Mouse (Mus musculus) liver, embryonic 14.5 days (tissue): ENCODE data around the gene Trim2.
A peak's percentile ranks its signal among the peaks of the same experiment; 100 is the strongest.

Source experiments
- CTCF ChIP-seq: IDR thresholded peaks from 2 replicates; pipeline ENCODE4 v1.5.1; 2016; ENCODE audit warnings: antibody characterized with exemption, low read depth, control low read depth
- EP300 ChIP-seq: IDR thresholded peaks from 2 replicates; pipeline ENCODE4 v1.6.1; 2016; ENCODE audit warnings: antibody characterized with exemption, low read depth

- TF ChIP-seq CTCF (peak; percentile 73), EP300 (no peak)
Observed at GRCm38 (mm10) chr3:84123461-84123860, 183.2 kb downstream of the Trim2 start.
